Mouse (Mus musculus) ovary, adult 18-20 months (tissue): Measurements from ENCODE around the gene Gm960.

Source experiments
- DNase-seq: peaks from one replicate; pipeline ENCODE4 v3.0.0; 2022; ENCODE audit warnings: low spot score, mixed read lengths

The Gm960 gene

GRCm38 (mm10) chr19:4698205-4698677 lies at the start of gene Gm960:
TSS of gene Gm960 (minus strand) at chr19:4698668.
- DNase-seq, result peak; percentile 56

- DNase-seq, result no peak
Measured at GRCm38 (mm10) chr19:4747631-4748312, 49.3 kb upstream of the Gm960 start.

- no peak for DNase-seq
Measured at GRCm38 (mm10) chr19:4746611-4747010, 48.1 kb upstream of the Gm960 start.

GRCm38 (mm10) chr19:4745681-4746080 lies 47.2 kb upstream of the Gm960 start:
- DNase-seq, result no peak

GRCm38 (mm10) chr19:4745057-4745456 lies 46.6 kb upstream of the Gm960 start:
- no peak for DNase-seq

GRCm38 (mm10) chr19:4744026-4744425 lies 45.6 kb upstream of the Gm960 start:
- no peak for DNase-seq

GRCm38 (mm10) chr19:4743524-4743923 lies 45.1 kb upstream of the Gm960 start:
- no peak for DNase-seq

- no peak for DNase-seq
Measured at GRCm38 (mm10) chr19:4742229-4742628, 43.8 kb upstream of the Gm960 start.

- DNase-seq, result no peak
Measured at GRCm38 (mm10) chr19:4741482-4741881, 43.0 kb upstream of the Gm960 start.

GRCm38 (mm10) chr19:4739762-4740161 lies 41.3 kb upstream of the Gm960 start:
- no peak for DNase-seq

- DNase-seq, result no peak
Measured at GRCm38 (mm10) chr19:4739053-4739452, 40.6 kb upstream of the Gm960 start.

- DNase-seq, result no peak
Measured at GRCm38 (mm10) chr19:4737866-4738265, 39.4 kb upstream of the Gm960 start.

- no peak for DNase-seq
Measured at GRCm38 (mm10) chr19:4733052-4733451, 34.6 kb upstream of the Gm960 start.

GRCm38 (mm10) chr19:4729186-4729585 lies 30.7 kb upstream of the Gm960 start:
- no peak for DNase-seq

GRCm38 (mm10) chr19:4720671-4721244 lies 22.3 kb upstream of the Gm960 start:
- peak; percentile 44 for DNase-seq

GRCm38 (mm10) chr19:4720112-4720511 lies 21.6 kb upstream of the Gm960 start:
- DNase-seq, result no peak

GRCm38 (mm10) chr19:4719351-4719764 lies 20.9 kb upstream of the Gm960 start:
- peak; percentile 20 for DNase-seq

- no peak for DNase-seq
Measured at GRCm38 (mm10) chr19:4718716-4719115, 20.2 kb upstream of the Gm960 start.

GRCm38 (mm10) chr19:4717281-4717680 lies 18.8 kb upstream of the Gm960 start:
- DNase-seq, result no peak

- no peak for DNase-seq
Measured at GRCm38 (mm10) chr19:4716756-4717155, 18.3 kb upstream of the Gm960 start.

GRCm38 (mm10) chr19:4713886-4714285 lies 15.4 kb upstream of the Gm960 start:
- DNase-seq, result no peak

GRCm38 (mm10) chr19:4712781-4713526 lies 14.5 kb upstream of the Gm960 start:
- DNase-seq, result no peak

- no peak for DNase-seq
Measured at GRCm38 (mm10) chr19:4712156-4712780, 13.8 kb upstream of the Gm960 start.
